Mouse (Mus musculus): Measurements from ENCODE around the gene Zfp697. TPM values are rescaled to one million over a fixed set of nuclear protein-coding genes. Genes with fewer than 3 reads are reported as not detected.

Zfp697 gene
- polyA plus RNA-seq, 1 experiment from 2014 or later: 16.4 TPM

- no peak overlapping the region for H3K4me3 ChIP-seq (ENCODE audit: low read length)
- H3K27me3 ChIP-seq (ENCODE audit: insufficient read depth, low read length): no peaks in the 10 kb centered on the region
- H3K36me3 ChIP-seq (ENCODE audit: insufficient read depth, low read length): no peaks in the 10 kb centered on the region
- no peak for ATAC-seq (ENCODE audit: low FRiP score, low TSS enrichment)
- H3K27ac ChIP-seq (ENCODE audit: low read length): no peak overlapping the region
- no peak overlapping the region for H3K4me2 ChIP-seq (replicated peaks; ENCODE audit: low read depth, low read length)
- no peak overlapping the region for H3K9ac ChIP-seq (replicated peaks; ENCODE audit: low read length)
- no peaks in the 10 kb centered on the region; the same call in 1 of the 2 replicates for H3K9me3 ChIP-seq (ENCODE audit: low read length)
- H3K4me1 ChIP-seq (ENCODE audit: insufficient read depth, low read length): no peaks in the 10 kb centered on the region
Observed at GRCm38 (mm10) chr3:98764155-98764554, 381.9 kb downstream of the Zfp697 start.

GRCm38 (mm10) chr3:98780921-98781320 lies 398.7 kb downstream of the Zfp697 start:
- Histone ChIP-seq H3K9ac (replicated peaks; ENCODE audit: low read length) (no peak overlapping the region), H3K4me3 (ENCODE audit: low read length) (no peak overlapping the region), H3K4me1 (ENCODE audit: insufficient read depth, low read length) (no peaks in the 10 kb centered on the region), H3K27me3 (ENCODE audit: insufficient read depth, low read length) (no peaks in the 10 kb centered on the region), H3K36me3 (ENCODE audit: insufficient read depth, low read length) (no peaks in the 10 kb centered on the region), H3K4me2 (replicated peaks; ENCODE audit: low read depth, low read length) (no peak overlapping the region), H3K27ac (ENCODE audit: low read length) (no peak overlapping the region), H3K9me3 (ENCODE audit: low read length) (no peaks in the 10 kb centered on the region)
- ATAC-seq (ENCODE audit: low FRiP score, low TSS enrichment): no peak

- H3K4me2 ChIP-seq (replicated peaks; ENCODE audit: low read depth, low read length): no peak overlapping the region
- no peaks in the 10 kb centered on the region for H3K4me1 ChIP-seq (ENCODE audit: insufficient read depth, low read length)
- H3K9me3 ChIP-seq (ENCODE audit: low read length): no peaks in the 10 kb centered on the region
- H3K9ac ChIP-seq (replicated peaks; ENCODE audit: low read length): no peak overlapping the region
- H3K4me3 ChIP-seq (ENCODE audit: low read length): no peak overlapping the region
- no peaks in the 10 kb centered on the region for H3K36me3 ChIP-seq (ENCODE audit: insufficient read depth, low read length)
- H3K27ac ChIP-seq (ENCODE audit: low read length): no peak overlapping the region; the same call in 1 of the 2 replicates
- no peaks in the 10 kb centered on the region for H3K27me3 ChIP-seq (ENCODE audit: insufficient read depth, low read length)
- ATAC-seq (ENCODE audit: low FRiP score, low TSS enrichment): no peak; the same call in 1 of the 2 replicates
Observed at GRCm38 (mm10) chr3:98782181-98782868, 400.1 kb downstream of the Zfp697 start.

GRCm38 (mm10) chr3:98786551-98786950 lies 404.3 kb downstream of the Zfp697 start:
- Histone ChIP-seq H3K36me3 (ENCODE audit: insufficient read depth, low read length) (no peaks in the 10 kb centered on the region), H3K9ac (replicated peaks; ENCODE audit: low read length) (no peak overlapping the region), H3K4me1 (ENCODE audit: insufficient read depth, low read length) (no peaks in the 10 kb centered on the region), H3K4me3 (ENCODE audit: low read length) (no peak overlapping the region), H3K4me2 (replicated peaks; ENCODE audit: low read depth, low read length) (no peak overlapping the region), H3K27me3 (ENCODE audit: insufficient read depth, low read length) (no peaks in the 10 kb centered on the region), H3K27ac (ENCODE audit: low read length) (no peak overlapping the region), H3K9me3 (ENCODE audit: low read length) (no peaks in the 10 kb centered on the region)
- no peak for ATAC-seq (ENCODE audit: low FRiP score, low TSS enrichment)
- WGBS: 67% methylated on average over 2 of the region's 2 CpGs

Other genes with a start within 250 kb of the Zfp697 start
- gene Adam30, start 221.8 kb upstream of the Zfp697 start, polyA plus RNA-seq (2015; fragmentation: Nextera tagmentation; extraction: Ambion mirVana): not detected in 2 replicates
- gene Reg4, start 160.3 kb upstream of the Zfp697 start, polyA plus RNA-seq (2015; fragmentation: Nextera tagmentation; extraction: Ambion mirVana): 0.58 and 0.67 TPM in 2 replicates
- 12.3 and 13.1 TPM in 2 replicates for gene Hmgcs2, start 102.0 kb upstream of the Zfp697 start, polyA plus RNA-seq (2015; fragmentation: Nextera tagmentation; extraction: Ambion mirVana)
- gene Phgdh, start 42.5 kb upstream of the Zfp697 start, polyA plus RNA-seq (2015; fragmentation: Nextera tagmentation; extraction: Ambion mirVana): 541 and 585 TPM in 2 replicates
- 44.6 and 55.8 TPM in 2 replicates for gene Gm4450, start 74.7 kb downstream of the Zfp697 start, polyA plus RNA-seq (2015; fragmentation: Nextera tagmentation; extraction: Ambion mirVana)
- gene Hsd3b4, start 128.1 kb downstream of the Zfp697 start, polyA plus RNA-seq (2015; fragmentation: Nextera tagmentation; extraction: Ambion mirVana): 64.3 and 64.9 TPM in 2 replicates
- gene Gm10681, start 206.3 kb downstream of the Zfp697 start, polyA plus RNA-seq (2015; fragmentation: Nextera tagmentation; extraction: Ambion mirVana): 99.5 and 117 TPM in 2 replicates
- 0.18 TPM in 1 of 2 replicates, not detected in the other for gene Hsd3b5, start 247.8 kb downstream of the Zfp697 start, polyA plus RNA-seq (2015; fragmentation: Nextera tagmentation; extraction: Ambion mirVana)